Mouse (Mus musculus): ENCODE measurements around the gene Stap1. TPM values are rescaled to one million over a fixed set of nuclear protein-coding genes. Genes with fewer than 3 reads are reported as not detected.

Gene Stap1
- polyA plus RNA-seq, 1 experiment, result 1.3 TPM

GRCm38 (mm10) chr5:86078720-86079334 is 7.3 kb downstream of the Stap1 start:
- no peak overlapping the region for H3K27ac ChIP-seq (ENCODE audit: insufficient read depth, low read length)
- H3K4me1 ChIP-seq (ENCODE audit: control insufficient read depth, insufficient read depth, low read length), result no peaks in the 10 kb centered on the region; the same call in 1 of the 2 replicates
- H3K4me3 ChIP-seq (ENCODE audit: insufficient read depth, low read length), result no peak overlapping the region
- TF ChIP-seq CTCF (IDR thresholded peaks at IDR 0.05; ENCODE audit: borderline replicate concordance, insufficient read depth, low read length) (no peak), POLR2A (IDR thresholded peaks at IDR 0.05; ENCODE audit: low read depth, low read length) (no peak)

- Histone ChIP-seq H3K4me3 (ENCODE audit: insufficient read depth, low read length) (no peak overlapping the region), H3K4me1 (ENCODE audit: control insufficient read depth, insufficient read depth, low read length) (no peaks in the 10 kb centered on the region), H3K27ac (ENCODE audit: insufficient read depth, low read length) (no peak overlapping the region)
- TF ChIP-seq CTCF (IDR thresholded peaks at IDR 0.05; ENCODE audit: borderline replicate concordance, insufficient read depth, low read length) (no peak), POLR2A (IDR thresholded peaks at IDR 0.05; ENCODE audit: low read depth, low read length) (no peak)
Measured at GRCm38 (mm10) chr5:86083987-86084386, 12.4 kb downstream of the Stap1 start.

- TF ChIP-seq CTCF (IDR thresholded peaks at IDR 0.05; ENCODE audit: borderline replicate concordance, insufficient read depth, low read length), result no peak
- no peak for TF ChIP-seq POLR2A (IDR thresholded peaks at IDR 0.05; ENCODE audit: low read depth, low read length)
- Histone ChIP-seq H3K27ac (ENCODE audit: insufficient read depth, low read length) (no peak overlapping the region), H3K4me1 (ENCODE audit: control insufficient read depth, insufficient read depth, low read length) (no peaks in the 10 kb centered on the region), H3K4me3 (ENCODE audit: insufficient read depth, low read length) (no peak overlapping the region)
Measured at GRCm38 (mm10) chr5:86084979-86085378, 13.4 kb downstream of the Stap1 start.

- Histone ChIP-seq H3K4me1 (ENCODE audit: control insufficient read depth, insufficient read depth, low read length) (no peaks in the 10 kb centered on the region), H3K27ac (ENCODE audit: insufficient read depth, low read length) (no peak overlapping the region), H3K4me3 (ENCODE audit: insufficient read depth, low read length) (no peak overlapping the region)
- TF ChIP-seq POLR2A (IDR thresholded peaks at IDR 0.05; ENCODE audit: low read depth, low read length) (no peak), CTCF (IDR thresholded peaks at IDR 0.05; ENCODE audit: borderline replicate concordance, insufficient read depth, low read length) (no peak)
Measured at GRCm38 (mm10) chr5:86086751-86087150, 15.2 kb downstream of the Stap1 start.

- no peak overlapping the region for H3K27ac ChIP-seq (ENCODE audit: insufficient read depth, low read length)
- no peak overlapping the region for H3K4me3 ChIP-seq (ENCODE audit: insufficient read depth, low read length)
- TF ChIP-seq POLR2A (IDR thresholded peaks at IDR 0.05; ENCODE audit: low read depth, low read length), result no peak
- TF ChIP-seq CTCF (IDR thresholded peaks at IDR 0.05; ENCODE audit: borderline replicate concordance, insufficient read depth, low read length), result no peak
- no peaks in the 10 kb centered on the region for H3K4me1 ChIP-seq (ENCODE audit: control insufficient read depth, insufficient read depth, low read length)
Measured at GRCm38 (mm10) chr5:86094754-86095153, 23.2 kb downstream of the Stap1 start.

GRCm38 (mm10) chr5:86098988-86099387 is 27.4 kb downstream of the Stap1 start:
- Histone ChIP-seq H3K4me3 (ENCODE audit: insufficient read depth, low read length) (no peak overlapping the region), H3K27ac (ENCODE audit: insufficient read depth, low read length) (0 out of 2 replicates have a peak overlapping the region, but pooled peaks have one; percentile 18), H3K4me1 (ENCODE audit: control insufficient read depth, insufficient read depth, low read length) (no peaks in the 10 kb centered on the region)
- no peak for TF ChIP-seq CTCF (IDR thresholded peaks at IDR 0.05; ENCODE audit: borderline replicate concordance, insufficient read depth, low read length)
- no peak for TF ChIP-seq POLR2A (IDR thresholded peaks at IDR 0.05; ENCODE audit: low read depth, low read length)

- TF ChIP-seq POLR2A (IDR thresholded peaks at IDR 0.05; ENCODE audit: low read depth, low read length) (no peak), CTCF (IDR thresholded peaks at IDR 0.05; ENCODE audit: borderline replicate concordance, insufficient read depth, low read length) (no peak)
- Histone ChIP-seq H3K27ac (ENCODE audit: insufficient read depth, low read length) (no peak overlapping the region), H3K4me1 (ENCODE audit: control insufficient read depth, insufficient read depth, low read length) (no peaks in the 10 kb centered on the region)
Measured at GRCm38 (mm10) chr5:86100621-86101020, 29.1 kb downstream of the Stap1 start.

GRCm38 (mm10) chr5:86102176-86102575 is 30.6 kb downstream of the Stap1 start:
- no peak for TF ChIP-seq CTCF (IDR thresholded peaks at IDR 0.05; ENCODE audit: borderline replicate concordance, insufficient read depth, low read length)
- TF ChIP-seq POLR2A (IDR thresholded peaks at IDR 0.05; ENCODE audit: low read depth, low read length), result no peak
- no peak overlapping the region for H3K4me3 ChIP-seq (ENCODE audit: insufficient read depth, low read length)
- no peaks in the 10 kb centered on the region for H3K4me1 ChIP-seq (ENCODE audit: control insufficient read depth, insufficient read depth, low read length)
- H3K27ac ChIP-seq (ENCODE audit: insufficient read depth, low read length), result no peak overlapping the region

More at GRCm38 (mm10) chr5:86100621-86101020, 29.1 kb downstream of the Stap1 start:
- H3K4me3 ChIP-seq (ENCODE audit: insufficient read depth, low read length), result no peak overlapping the region

- TF ChIP-seq POLR2A (IDR thresholded peaks at IDR 0.05; ENCODE audit: low read depth, low read length), result no peak
- no peak for TF ChIP-seq CTCF (IDR thresholded peaks at IDR 0.05; ENCODE audit: borderline replicate concordance, insufficient read depth, low read length)
Measured at GRCm38 (mm10) chr5:86106610-86107009, 35.1 kb downstream of the Stap1 start.

GRCm38 (mm10) chr5:86111074-86111473 is 39.5 kb downstream of the Stap1 start:
- Histone ChIP-seq H3K4me1 (ENCODE audit: control insufficient read depth, insufficient read depth, low read length) (no peaks in the 10 kb centered on the region), H3K4me3 (ENCODE audit: insufficient read depth, low read length) (no peak overlapping the region), H3K27ac (ENCODE audit: insufficient read depth, low read length) (no peak overlapping the region)
- TF ChIP-seq POLR2A (IDR thresholded peaks at IDR 0.05; ENCODE audit: low read depth, low read length), result no peak
- no peak for TF ChIP-seq CTCF (IDR thresholded peaks at IDR 0.05; ENCODE audit: borderline replicate concordance, insufficient read depth, low read length)

More at GRCm38 (mm10) chr5:86106610-86107009, 35.1 kb downstream of the Stap1 start:
- Histone ChIP-seq H3K4me3 (ENCODE audit: insufficient read depth, low read length) (no peak overlapping the region), H3K27ac (ENCODE audit: insufficient read depth, low read length) (no peak overlapping the region), H3K4me1 (ENCODE audit: control insufficient read depth, insufficient read depth, low read length) (no peaks in the 10 kb centered on the region)
